In genomic region chr4:82548247-82548646, GRCm38 (mm10) we compare ENCODE assay signal across 18 mouse cellular contexts.
"Had no signal": no experiment of that assay in that cellular context is flagged by ENCODE, and none has a peak within 500 bp of the region (broad histone marks: within the 10 kb centered on the region; RNA-seq: fewer than 3 reads in every experiment).

No protein-coding gene starts in this region.

- H3K36me3 ChIP-seq: limb, embryonic 12.5 days; limb, embryonic 15.5 days; liver, embryonic 15.5 days; lung, embryonic 15.5 days; midbrain, embryonic 12.5 days had no signal

- H3K9ac ChIP-seq: limb, embryonic 12.5 days; limb, embryonic 15.5 days; liver, embryonic 15.5 days; lung, embryonic 15.5 days; midbrain, embryonic 12.5 days had no signal

- H3K9me3 ChIP-seq: limb, embryonic 12.5 days; limb, embryonic 15.5 days; liver, embryonic 15.5 days; lung, embryonic 15.5 days; midbrain, embryonic 12.5 days had no signal

- H3K4me3 ChIP-seq: layer of hippocampus, adult 2 months; limb, embryonic 12.5 days; limb, embryonic 15.5 days; liver, embryonic 15.5 days; lung, embryonic 15.5 days; midbrain, embryonic 12.5 days had no signal

- ATAC-seq: midbrain, embryonic 16.5 days had no signal

- H3K27ac ChIP-seq: kidney, postnatal 0 days; layer of hippocampus, adult 2 months; limb, embryonic 12.5 days; limb, embryonic 15.5 days; liver, embryonic 15.5 days; lung, embryonic 15.5 days; macrophage; midbrain, embryonic 12.5 days had no signal

- H3K27me3 ChIP-seq: limb, embryonic 12.5 days; limb, embryonic 15.5 days; liver, embryonic 15.5 days; lung, embryonic 15.5 days had no signal

- H3K4me1 ChIP-seq: liver, embryonic 15.5 days had no signal

- H3K4me2 ChIP-seq: limb, embryonic 12.5 days; limb, embryonic 15.5 days; liver, embryonic 11.5 days; liver, embryonic 15.5 days; lung, embryonic 15.5 days; midbrain, embryonic 12.5 days had no signal

- DNase-seq: kidney, adult 2 months; kidney, postnatal 25 days; layer of hippocampus, adult 9-11 months; lung, adult 18-20 months; right cerebral cortex, postnatal 14 days; right cerebral cortex, postnatal 4 days; thymus, adult 18-20 months; thymus, postnatal 36 days had no signal
